Mouse (Mus musculus): ENCODE results near the gene Gab1. TPM values are rescaled to one million over a fixed set of nuclear protein-coding genes. Genes with fewer than 3 reads are reported as not detected.

Gab1 gene
- total RNA-seq, 2 experiments from 2014 or later: 20.0 to 23.0 TPM

DNA sequence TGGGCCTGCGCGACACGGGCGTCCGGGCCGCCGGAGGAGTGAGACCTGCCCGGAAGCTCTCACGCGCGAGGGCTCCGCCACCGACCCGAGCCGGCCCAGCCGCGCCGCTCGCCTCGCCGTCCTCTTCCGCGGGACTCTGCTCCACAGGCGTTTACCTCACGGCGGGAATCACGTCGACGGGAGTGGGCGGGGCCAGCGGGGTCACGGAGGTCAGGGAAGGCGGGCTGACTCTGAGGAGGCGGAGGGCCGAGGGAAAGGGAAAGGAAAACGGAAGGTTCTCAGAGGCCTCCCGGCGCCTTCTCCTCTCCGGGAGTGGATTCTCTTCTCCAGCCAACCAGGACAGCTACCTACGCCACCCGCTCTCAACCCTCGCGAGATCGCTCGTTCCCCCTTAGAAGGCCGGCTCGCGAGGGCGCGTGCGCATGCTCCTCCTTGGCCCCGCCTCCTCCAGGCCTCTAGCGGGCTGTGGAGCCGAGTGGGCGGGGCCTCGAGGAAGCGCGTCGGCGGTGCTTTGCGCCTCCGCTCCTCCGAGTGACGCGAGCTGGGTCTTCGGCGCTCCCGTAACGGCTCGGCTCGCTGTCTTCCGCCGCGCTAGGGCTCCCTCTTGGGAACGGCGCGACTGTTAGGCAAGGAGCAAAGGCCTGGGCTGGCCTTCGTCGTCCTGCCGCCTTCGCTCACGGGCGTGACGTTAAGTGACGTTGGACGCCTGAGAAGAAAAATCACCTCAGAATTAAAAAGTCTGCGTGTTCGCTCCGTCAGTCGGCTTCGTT, 141.0 kb downstream of the Gab1 start, which contains the start of gene Smarca5:
Gene Smarca5, minus strand, starts transcription at position 343 of the 770 bp plus-strand sequence.
- DNase-seq: peak; percentile 95

DNA sequence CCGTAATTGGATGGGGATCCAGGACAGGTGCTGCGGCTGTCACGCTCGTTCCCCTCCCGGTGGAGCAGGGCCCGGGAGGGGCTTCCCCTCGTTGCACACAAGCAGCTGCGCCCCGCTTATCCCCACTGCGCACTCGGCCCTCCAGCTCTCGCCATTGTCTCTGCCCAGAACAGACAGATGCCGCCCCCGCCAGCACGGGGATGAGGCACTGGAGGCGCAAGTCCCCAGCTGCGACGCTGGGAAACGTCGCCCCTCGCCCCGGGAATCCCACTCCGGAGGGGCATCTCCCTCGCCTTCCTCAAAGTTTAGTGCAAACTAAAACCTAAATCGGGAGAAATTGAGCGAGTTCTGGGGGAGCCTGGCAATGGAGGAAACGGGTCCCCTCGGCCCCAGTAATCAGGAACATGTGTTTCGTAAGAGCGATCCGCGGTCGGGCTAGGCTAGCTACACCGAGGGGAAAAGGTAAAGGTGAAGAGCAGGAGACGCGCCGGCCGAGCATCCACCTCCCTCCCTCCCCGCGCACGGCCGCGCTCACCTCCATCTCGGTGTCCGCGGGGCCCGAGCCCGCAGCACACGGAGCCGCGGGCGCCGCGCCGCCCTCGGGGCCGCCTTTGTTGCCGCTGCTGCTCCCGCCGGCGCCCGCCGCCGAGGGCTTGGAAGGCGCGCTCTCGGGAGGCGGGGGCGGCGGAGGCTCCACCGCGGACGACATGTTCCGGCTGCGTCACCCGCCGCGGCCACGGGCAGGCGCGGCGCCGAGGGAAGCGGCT, 141.7 kb downstream of the Gab1 start:
- peak; percentile 54 for DNase-seq

DNA sequence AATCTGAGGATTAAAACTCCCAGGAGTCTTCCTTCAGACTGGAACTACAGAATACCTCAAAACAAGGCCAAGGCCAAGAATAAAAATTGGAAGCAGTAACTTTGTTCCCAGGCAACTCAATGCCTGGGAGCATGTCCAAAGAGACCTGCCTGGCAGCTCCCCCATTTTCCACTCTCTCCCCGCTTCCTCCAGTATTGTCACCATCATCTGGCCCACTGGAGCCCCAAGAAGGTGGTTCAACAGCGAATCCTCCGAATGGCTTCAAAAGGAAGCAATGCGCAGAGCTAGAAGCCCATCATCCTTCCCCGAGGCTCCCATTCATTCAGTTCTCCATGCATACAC, 142.3 kb downstream of the Gab1 start:
- peak; percentile 22 for DNase-seq

DNA sequence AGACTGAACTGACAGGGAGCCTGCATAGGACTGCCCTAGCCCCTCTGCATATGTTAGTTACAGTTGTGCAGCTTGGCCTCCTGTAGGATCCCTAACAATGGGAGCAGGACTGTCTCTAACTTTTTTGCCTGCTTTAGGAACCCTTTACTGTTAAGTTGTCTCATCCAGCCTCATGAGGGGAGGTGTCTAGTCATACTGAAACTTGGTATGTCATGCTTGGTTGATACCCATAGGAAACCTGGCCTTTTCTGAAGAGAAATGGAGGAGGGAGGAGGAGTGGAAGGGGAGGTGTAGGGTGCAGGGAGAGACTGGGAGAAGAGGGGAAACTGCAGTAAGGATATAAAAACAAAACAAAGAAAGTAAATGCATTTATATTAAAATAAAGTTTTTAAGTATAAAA, 148.0 kb downstream of the Gab1 start:
- no peak for DNase-seq

DNA sequence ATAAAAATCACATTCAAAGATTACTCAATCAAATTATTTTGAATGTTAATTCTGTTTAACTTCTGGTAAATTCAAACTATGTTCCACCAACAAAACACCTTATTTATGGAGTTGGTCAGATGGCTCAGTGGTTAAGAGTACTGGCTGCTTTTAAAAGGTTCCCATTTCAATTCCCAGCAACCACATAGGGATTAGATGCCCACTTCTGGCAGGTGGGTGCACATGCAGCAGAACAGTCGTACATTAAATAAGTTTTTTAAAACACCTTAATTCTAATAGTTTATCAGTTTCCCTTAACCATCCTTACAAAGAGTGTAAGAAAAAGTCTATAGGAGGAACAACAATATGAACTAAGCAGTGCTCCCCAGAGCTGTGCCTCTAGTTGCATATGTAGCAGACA, 165.9 kb downstream of the Gab1 start:
- no peak for DNase-seq

Other genes starting within 250 kb of the Gab1 start
- 10 to 100 TPM; 33.0 to 36.1 TPM for gene Smarca5, start 141.0 kb downstream of the Gab1 start, total RNA-seq (2021)
- 10 to 100 TPM; 18.0 to 20.3 TPM for gene Usp38, start 134.4 kb upstream of the Gab1 start, total RNA-seq (2021)

Data from gastrocnemius, postnatal 10 days (tissue).